Mouse (Mus musculus): Measurements from ENCODE around the gene Mgat4d.
"Not testable (repeated sequence)": the region's sequence is repeated elsewhere in the genome, so short reads cannot be mapped to it uniquely, and the experiment has no call there.

Gene Mgat4d

DNA sequence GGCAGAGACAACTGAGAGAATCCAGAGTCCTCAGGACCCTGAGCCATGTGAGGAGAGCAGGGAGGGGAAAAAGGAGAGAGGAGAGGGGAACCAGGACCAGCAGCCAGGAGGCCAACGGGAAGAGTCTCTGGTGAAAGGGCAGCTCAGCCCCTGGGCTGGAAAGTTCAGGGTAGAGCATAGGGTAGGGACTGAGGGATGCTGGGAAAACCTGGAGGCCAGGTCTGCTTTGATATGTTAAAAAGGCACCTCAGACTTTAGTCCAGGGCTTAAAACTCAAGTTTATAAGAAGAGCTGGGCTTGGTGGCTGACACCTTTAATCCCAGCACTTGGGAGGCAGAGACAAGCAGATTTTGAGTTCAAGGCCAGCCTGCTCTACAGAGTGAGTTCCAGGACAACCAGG lies 44.2 kb downstream of the Mgat4d start:
- DNase-seq = no peak

GRCm38 (mm10) chr8:83394325-83394724 lies 46.1 kb downstream of the Mgat4d start:
- DNase-seq = no peak

- DNase-seq = no peak
These were observed 48.4 kb downstream of the Mgat4d start for GRCm38 (mm10) chr8:83396680-83397079.

DNA sequence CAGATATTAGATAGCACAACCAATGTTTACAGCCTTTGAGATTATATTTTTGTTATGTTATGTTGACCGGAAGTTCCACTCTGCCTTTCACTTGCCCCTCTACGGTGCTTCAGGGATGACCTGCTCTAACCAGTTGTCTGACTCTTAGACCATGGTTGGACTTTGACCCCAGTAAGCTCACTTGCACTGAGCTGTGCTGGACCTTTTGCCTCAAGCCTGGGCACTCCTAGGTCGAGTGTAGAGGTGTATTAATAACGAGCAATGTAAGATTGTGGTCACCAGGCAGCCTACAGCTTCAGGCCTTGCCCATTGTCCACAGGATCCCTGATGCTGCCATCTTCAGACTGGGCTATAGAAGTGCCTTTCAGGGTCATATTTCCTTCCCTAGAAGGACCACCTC lies 49.5 kb downstream of the Mgat4d start:
- no peak for DNase-seq

DNA sequence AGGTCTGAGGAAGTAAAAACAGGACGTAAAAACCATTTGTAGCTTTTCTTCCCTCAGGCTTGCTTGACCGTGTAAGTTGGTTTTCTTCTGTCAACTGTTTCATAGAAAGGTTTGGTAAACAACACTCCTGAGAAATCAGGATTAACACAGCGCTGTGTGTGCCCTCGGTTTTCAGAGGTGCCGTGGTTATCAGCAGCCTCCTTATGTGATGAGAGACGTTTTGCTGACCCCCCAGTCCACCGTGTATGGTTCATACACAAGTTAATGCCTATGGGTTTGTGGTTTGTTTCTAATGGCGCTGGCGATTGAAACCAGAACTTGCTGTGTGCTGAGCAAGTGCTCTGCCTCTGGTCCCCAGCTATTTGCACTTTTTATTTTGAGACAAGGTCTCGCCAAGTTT lies 57.3 kb downstream of the Mgat4d start:
- no peak for DNase-seq

DNA sequence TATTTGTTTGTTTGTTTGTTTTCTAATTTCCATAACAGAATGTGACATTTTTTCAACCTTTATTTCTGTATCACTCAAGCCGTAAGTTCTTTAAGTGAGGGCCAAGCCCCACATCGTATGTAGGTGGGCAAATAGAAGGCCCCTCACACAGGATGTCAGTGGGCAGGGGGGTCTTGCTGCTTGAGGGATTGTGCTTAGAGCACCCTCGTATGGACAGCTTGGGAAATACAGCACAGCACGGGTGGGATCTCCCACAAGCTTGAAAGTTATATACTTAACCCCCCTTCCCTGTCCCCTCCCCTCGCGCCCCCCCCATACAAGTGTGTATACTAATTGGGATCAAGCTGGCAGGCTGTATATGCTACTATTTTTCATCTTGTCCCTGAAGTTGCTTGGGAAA lies 58.6 kb downstream of the Mgat4d start:
- no peak for DNase-seq

DNA sequence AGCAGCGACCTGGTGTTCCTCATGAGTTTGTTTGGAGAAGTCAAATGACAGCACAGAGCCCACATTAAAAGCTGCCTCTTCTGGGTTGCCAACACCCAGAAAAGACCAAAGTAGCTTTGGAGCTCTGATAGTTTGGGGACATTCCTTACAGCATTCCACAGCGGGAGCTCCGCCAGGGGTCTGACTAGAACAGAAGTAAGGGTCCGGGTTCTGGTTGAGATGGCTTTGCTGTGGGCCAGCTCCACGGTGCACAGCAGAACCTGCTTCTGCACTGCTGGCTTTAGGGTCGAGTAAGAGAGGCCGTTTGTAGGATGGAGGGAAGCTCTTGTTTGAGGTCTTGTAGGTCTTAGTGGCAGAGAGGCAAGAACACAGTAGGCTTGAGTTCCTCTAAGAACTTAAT lies 60.2 kb downstream of the Mgat4d start:
- no peak for DNase-seq

DNA sequence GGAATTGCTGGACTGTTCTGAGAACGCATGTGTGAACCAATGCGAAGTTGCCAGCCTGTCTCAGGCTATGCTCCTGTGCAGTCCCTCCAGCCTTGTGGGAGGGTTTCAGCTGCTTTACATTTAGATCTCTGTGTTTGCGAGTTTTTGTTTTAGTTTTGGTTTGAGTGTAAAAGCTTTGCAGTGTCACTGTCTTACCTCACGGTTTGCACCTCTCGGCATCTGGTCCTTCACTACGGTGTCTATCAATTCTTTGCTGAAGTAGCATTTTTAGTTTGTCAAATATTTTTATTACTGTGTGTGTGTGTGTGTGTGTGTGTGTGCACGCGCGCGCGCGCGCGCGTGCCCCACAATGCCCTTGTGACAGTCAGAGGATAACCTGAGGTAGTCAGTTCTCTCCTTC lies 68.6 kb downstream of the Mgat4d start:
- DNase-seq = no peak

DNA sequence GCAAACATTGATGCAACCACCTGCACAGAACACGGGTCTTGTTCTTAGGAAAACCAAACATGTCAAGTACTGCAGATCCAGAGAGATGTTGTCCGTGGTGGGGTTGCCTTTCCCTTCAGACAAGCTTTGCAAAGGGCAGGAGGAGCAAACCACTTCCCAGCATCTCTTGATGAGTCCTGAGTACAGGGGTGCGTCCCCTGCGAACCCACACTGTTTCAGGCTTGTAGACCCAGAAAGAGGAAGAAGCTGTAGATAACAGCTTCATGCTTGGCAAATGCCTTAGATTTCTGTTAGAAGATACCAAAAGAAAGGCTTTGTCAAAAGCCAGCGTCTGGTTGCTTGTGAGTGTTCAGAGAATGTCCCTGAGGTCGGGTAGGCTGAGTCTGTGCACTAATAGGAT lies 69.7 kb downstream of the Mgat4d start:
- no peak for DNase-seq

- no peak for DNase-seq
These were observed 70.7 kb downstream of the Mgat4d start for GRCm38 (mm10) chr8:83418805-83419516.

GRCm38 (mm10) chr8:83421354-83421753 lies 73.1 kb downstream of the Mgat4d start:
- DNase-seq = no peak

- peak; percentile 42 for DNase-seq
These were observed 75.0 kb downstream of the Mgat4d start for GRCm38 (mm10) chr8:83423032-83423825.

DNA sequence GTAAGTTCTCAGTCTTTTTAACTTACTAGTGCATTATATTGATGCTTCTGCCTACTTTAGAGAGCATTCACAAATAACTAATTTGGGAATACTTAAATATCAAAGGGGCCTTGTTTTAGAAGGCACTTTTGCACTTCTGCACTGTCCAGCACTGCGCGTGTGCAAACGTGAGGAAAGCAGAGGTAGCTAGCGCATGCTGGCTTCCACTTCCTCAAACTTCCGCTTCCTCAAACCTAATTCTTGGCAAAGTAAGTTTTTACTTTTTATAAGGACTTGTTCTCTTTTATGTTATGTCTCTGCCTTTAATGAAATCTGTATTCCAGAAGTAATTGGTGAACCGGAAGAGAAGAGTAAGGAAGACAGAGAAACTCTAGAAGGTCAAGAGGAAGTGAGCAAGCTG lies 76.9 kb downstream of the Mgat4d start:
- no peak for DNase-seq

DNA sequence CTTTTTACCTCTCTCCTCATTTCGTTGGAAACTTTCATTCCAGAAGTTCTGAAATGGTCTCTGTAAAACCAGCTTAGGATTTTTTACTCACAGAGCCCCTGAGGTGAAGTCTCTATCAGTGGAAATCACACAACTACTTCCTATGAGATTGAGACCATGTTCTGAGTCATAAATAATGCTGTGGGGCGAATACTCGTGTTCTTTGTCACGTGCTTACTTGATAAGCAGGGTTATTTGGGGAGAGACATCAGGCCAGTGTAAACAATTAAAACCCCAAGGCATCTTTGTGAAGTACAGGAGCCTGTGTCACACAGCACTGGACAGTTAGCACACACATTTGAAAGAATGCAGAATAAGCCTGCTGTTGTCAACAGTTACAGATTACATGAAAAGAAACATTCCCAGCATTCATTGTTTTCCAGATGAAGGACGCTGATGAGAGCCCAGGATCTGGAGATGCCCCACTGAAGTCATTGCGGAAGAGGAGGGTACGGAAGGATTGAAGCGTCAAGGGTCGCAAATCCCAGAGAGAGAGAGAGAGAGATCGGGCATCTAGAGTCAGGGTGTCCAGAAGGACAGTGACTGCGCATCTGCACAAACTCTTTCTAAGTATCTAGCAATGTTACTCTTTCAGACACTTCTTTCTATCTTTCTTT lies 78.0 kb downstream of the Mgat4d start:
- no peak for DNase-seq

DNA sequence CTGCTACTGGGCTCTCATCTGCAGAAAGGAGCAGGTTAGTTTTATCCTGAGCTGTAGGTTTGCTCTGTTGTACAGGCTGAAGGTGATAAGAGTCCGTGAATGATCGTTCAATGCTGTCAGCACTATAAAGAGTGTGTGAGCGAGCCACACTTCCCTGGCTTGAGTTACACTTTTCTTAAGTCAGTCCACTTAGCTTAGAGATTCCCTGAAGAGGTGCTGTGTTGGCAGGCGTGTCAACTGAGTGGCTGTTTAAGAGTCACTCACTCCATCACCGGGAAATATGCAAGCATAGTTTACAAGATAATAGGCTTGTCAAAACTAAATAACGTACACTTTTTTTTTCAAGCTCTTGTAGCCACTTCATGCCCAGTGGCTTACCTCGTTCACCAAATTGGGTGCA lies 78.7 kb downstream of the Mgat4d start:
- no peak for DNase-seq

GRCm38 (mm10) chr8:83428621-83429020 lies 80.3 kb downstream of the Mgat4d start:
- not testable (repeated sequence) for DNase-seq

GRCm38 (mm10) chr8:83429071-83429524 lies 80.8 kb downstream of the Mgat4d start:
- no peak for DNase-seq
